Mouse (Mus musculus): ENCODE data around the gene Dnah8.

The Dnah8 gene

GRCm38 (mm10) chr17:30866966-30867365, 242.8 kb downstream of the Dnah8 start:
- DNase-seq (ENCODE audit: low read depth, low spot score), result no peak

GRCm38 (mm10) chr17:30871040-30871439, 246.9 kb downstream of the Dnah8 start:
- no peak for DNase-seq (ENCODE audit: low read depth, low spot score)

GRCm38 (mm10) chr17:30874276-30874675, 250.1 kb downstream of the Dnah8 start:
- no peak for DNase-seq (ENCODE audit: low read depth, low spot score)

- no peak for DNase-seq (ENCODE audit: low read depth, low spot score)
Measured at GRCm38 (mm10) chr17:30877456-30877855, 253.3 kb downstream of the Dnah8 start.

GRCm38 (mm10) chr17:30878626-30879025, 254.5 kb downstream of the Dnah8 start:
- DNase-seq (ENCODE audit: low read depth, low spot score), result no peak

- no peak for DNase-seq (ENCODE audit: low read depth, low spot score)
Measured at GRCm38 (mm10) chr17:30880391-30880790, 256.2 kb downstream of the Dnah8 start.

- DNase-seq (ENCODE audit: low read depth, low spot score), result no peak
Measured at GRCm38 (mm10) chr17:30881001-30881400, 256.8 kb downstream of the Dnah8 start.

GRCm38 (mm10) chr17:30882206-30882605, 258.1 kb downstream of the Dnah8 start:
- no peak for DNase-seq (ENCODE audit: low read depth, low spot score)

- no peak for DNase-seq (ENCODE audit: low read depth, low spot score)
Measured at GRCm38 (mm10) chr17:30883534-30883933, 259.4 kb downstream of the Dnah8 start.

GRCm38 (mm10) chr17:30892086-30892485, 267.9 kb downstream of the Dnah8 start:
- DNase-seq (ENCODE audit: low read depth, low spot score), result no peak

GRCm38 (mm10) chr17:30892730-30893129, 268.6 kb downstream of the Dnah8 start:
- DNase-seq (ENCODE audit: low read depth, low spot score), result no peak

- no peak for DNase-seq (ENCODE audit: low read depth, low spot score)
Measured at GRCm38 (mm10) chr17:30897075-30897474, 272.9 kb downstream of the Dnah8 start.

GRCm38 (mm10) chr17:30901627-30902026, 277.5 kb downstream of the Dnah8 start, which contains the start of gene Glp1r:
TSS of gene Glp1r (plus strand) at chr17:30901817.
- DNase-seq (ENCODE audit: low read depth, low spot score), result no peak

- no peak for DNase-seq (ENCODE audit: low read depth, low spot score)
Measured at GRCm38 (mm10) chr17:30904096-30904495, 279.9 kb downstream of the Dnah8 start.

- DNase-seq (ENCODE audit: low read depth, low spot score), result no peak
Measured at GRCm38 (mm10) chr17:30907577-30907976, 283.4 kb downstream of the Dnah8 start.

GRCm38 (mm10) chr17:30910866-30911731, 286.9 kb downstream of the Dnah8 start:
- no peak for DNase-seq (ENCODE audit: low read depth, low spot score)

GRCm38 (mm10) chr17:30911732-30912088, 287.6 kb downstream of the Dnah8 start:
- no peak for DNase-seq (ENCODE audit: low read depth, low spot score)

- DNase-seq (ENCODE audit: low read depth, low spot score), result no peak
Measured at GRCm38 (mm10) chr17:30912536-30912935, 288.4 kb downstream of the Dnah8 start.

GRCm38 (mm10) chr17:30914264-30914663, 290.1 kb downstream of the Dnah8 start:
- DNase-seq (ENCODE audit: low read depth, low spot score), result no peak

GRCm38 (mm10) chr17:30923566-30923965, 299.4 kb downstream of the Dnah8 start:
- no peak for DNase-seq (ENCODE audit: low read depth, low spot score)

All from retina, adult 2 months (tissue).